Mouse (Mus musculus) CH12.LX (cell line): ENCODE data around the gene Cuedc2.

ENCODE experiments used
- CTCF ChIP-seq, 2 experiments: IDR thresholded peaks in 1 of 2; conservative IDR thresholded peaks in 1 of 2; 2 replicates each; pipeline ENCODE4 v1.5.1; 2011 to 2012; ENCODE audit warnings: low read depth in 2 of 2, low read length in 2 of 2, improper control_type of control experiment in 1 of 2, inconsistent platforms in 1 of 2, mild to moderate bottlenecking in 1 of 2, moderate library complexity in 1 of 2
- GABPA ChIP-seq: IDR thresholded peaks from 2 replicates; pipeline ENCODE4 v1.6.1; 2012; ENCODE audit warnings: low read depth, low read length, improper control_type of control experiment, inconsistent platforms; ENCODE audit not compliant: insufficient replicate concordance
- JUN ChIP-seq: IDR thresholded peaks from 2 replicates; pipeline ENCODE4 v1.6.1; 2011; ENCODE audit warnings: low read depth, mild to moderate bottlenecking, low read length, improper control_type of control experiment, moderate library complexity; ENCODE audit not compliant: insufficient read depth
- MEF2A ChIP-seq: IDR thresholded peaks from 2 replicates; pipeline ENCODE4 v1.6.1; 2014; ENCODE audit warnings: low read depth, mild to moderate bottlenecking, inconsistent platforms, low read length, improper control_type of control experiment, borderline replicate concordance
- MXI1 ChIP-seq: IDR thresholded peaks from 2 replicates; pipeline ENCODE4 v1.6.1; 2011; ENCODE audit warnings: mild to moderate bottlenecking, low read depth, low read length, improper control_type of control experiment
- SIN3A ChIP-seq: IDR thresholded peaks from 2 replicates; pipeline ENCODE4 v1.6.1; 2012; ENCODE audit warnings: low read length, improper control_type of control experiment, inconsistent platforms
- ZKSCAN1 ChIP-seq: IDR thresholded peaks from 2 replicates; pipeline ENCODE4 v1.6.1; 2012; ENCODE audit warnings: low read depth, inconsistent platforms, low read length, improper control_type of control experiment, borderline replicate concordance
- ZNF384 ChIP-seq: IDR thresholded peaks from 2 replicates; pipeline ENCODE4 v1.6.1; 2012; ENCODE audit warnings: low read depth, low read length, improper control_type of control experiment, inconsistent platforms

DNA sequence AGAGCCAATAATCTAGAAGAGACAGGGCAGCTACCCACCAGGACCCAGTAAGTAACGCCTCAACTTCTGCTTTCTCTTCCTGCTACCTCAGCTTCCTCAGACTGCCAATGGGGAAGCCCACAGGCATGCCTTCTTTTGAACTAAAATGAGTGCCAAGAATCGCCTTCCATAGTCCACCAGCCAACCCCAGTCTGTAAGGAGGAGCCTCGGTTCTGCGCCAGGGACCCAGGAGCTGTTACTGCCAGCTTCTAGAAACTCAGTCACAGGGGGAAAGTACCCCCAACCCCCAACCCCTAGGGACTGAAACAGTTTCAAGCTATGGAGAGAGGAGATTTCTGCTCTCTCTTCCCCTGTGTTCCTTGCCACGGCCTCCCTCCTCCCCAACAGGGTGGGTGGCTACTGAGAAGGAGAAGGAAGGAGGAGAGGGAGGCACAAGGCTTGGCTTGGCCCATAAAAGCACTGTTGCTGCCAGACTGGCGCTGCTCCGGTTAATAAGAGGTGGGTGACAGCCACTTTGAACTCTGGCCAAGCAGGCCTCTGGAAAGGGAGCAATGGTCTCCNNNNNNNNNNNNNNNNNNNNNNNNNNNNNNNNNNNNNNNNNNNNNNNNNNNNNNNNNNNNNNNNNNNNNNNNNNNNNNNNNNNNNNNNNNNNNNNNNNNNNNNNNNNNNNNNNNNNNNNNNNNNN lies 927 bp upstream of the Cuedc2 start:
- TF ChIP-seq SIN3A, result peak; percentile 21; the same call in 1 of the 2 replicates
- no peak for TF ChIP-seq JUN
- no peak for TF ChIP-seq ZNF384
- peak; percentile 31; the same call in 1 of the 2 replicates for TF ChIP-seq MEF2A
- peak; percentile 53; the same call in 1 of the 2 replicates for TF ChIP-seq MXI1
- no peak for TF ChIP-seq ZKSCAN1
- TF ChIP-seq GABPA, result no peak
- TF ChIP-seq CTCF (conservative IDR thresholded peaks at IDR 0.05 in 1 of 2, IDR thresholded peaks at IDR 0.05 in 1 of 2; ENCODE audit: low read depth in 2 of 2, low read length in 2 of 2), result no peak; a peak in 1 of 4 replicates
